ENCODE assay signal across 22 mouse cellular contexts in genomic region chr12:57500246-57500645, GRCm38 (mm10). TPM values are rescaled to one million over a fixed set of nuclear protein-coding genes. Genes with fewer than 3 reads are reported as not detected.
DNase-seq lines count a peak whose midpoint lies in the region; ATAC-seq and TF ChIP-seq lines count a peak whose summit lies in the region.
"Had no signal": no experiment of that assay in that cellular context is flagged by ENCODE, and none has a peak within 500 bp of the region (broad histone marks: within the 10 kb centered on the region; RNA-seq: fewer than 3 reads in every experiment).

No protein-coding gene starts in this region.

- peak; percentile 62 for DNase-seq in embryonic facial prominence, embryonic 14.5 days (ENCODE audit: low spot score)
- no peak for DNase-seq in embryonic facial prominence, embryonic 10.5 days (ENCODE audit: low spot score)
- DNase-seq in lung, embryonic 14.5 days, result peak; percentile 17
- DNase-seq in lung, adult 2 months, result no peak
- peak; percentile 43 for DNase-seq in Patski (ENCODE audit: low read depth, low spot score)
- peak; percentile 9 for DNase-seq in mesoderm, embryonic 11.5 days (ENCODE audit: low read depth, low spot score)
- DNase-seq in adrenal gland, adult (ENCODE audit: inconsistent age in 2 of 2, low spot score in 1 of 2), result no peak
- DNase-seq in thymus, postnatal 25 days, result no peak
- DNase-seq: adrenal gland, adult 2 months; adrenal gland, postnatal 10 days; adrenal gland, postnatal 25 days; cerebellum, adult 11 months; cerebellum, adult 2 months; cerebellum, adult 9-10 months; cerebellum, postnatal 10 days; cerebellum, postnatal 25 days; forebrain, postnatal 0 days had no signal

- H3K27me3 ChIP-seq in embryonic facial prominence, embryonic 14.5 days (replicated peaks; ENCODE audit: control insufficient read depth, insufficient read depth, low read length), result no peaks in the 10 kb centered on the region
- H3K27me3 ChIP-seq in embryonic facial prominence, embryonic 10.5 days (replicated peaks; ENCODE audit: low read depth, poor library complexity, severe bottlenecking), result no peaks in the 10 kb centered on the region
- H3K27me3 ChIP-seq in lung, embryonic 14.5 days (ENCODE audit: insufficient read depth, low read length), result no peaks in the 10 kb centered on the region
- no peaks in the 10 kb centered on the region for H3K27me3 ChIP-seq in Patski
- H3K27me3 ChIP-seq: embryonic facial prominence, embryonic 13.5 days; forebrain, embryonic 13.5 days; forebrain, embryonic 15.5 days had no signal

- H3K4me2 ChIP-seq in embryonic facial prominence, embryonic 14.5 days (ENCODE audit: low read depth, low read length), result no peak overlapping the region
- H3K4me2 ChIP-seq in lung, embryonic 14.5 days, result no peak overlapping the region
- H3K4me2 ChIP-seq: embryonic facial prominence, embryonic 13.5 days; forebrain, embryonic 13.5 days; forebrain, embryonic 15.5 days had no signal

- CTCF ChIA-PET in Patski (lab: Charles Lee), result interaction anchor here (0.9 kb wide), 1 partner anchor 9 kb away, joined by 3 read pairs; no protein-coding TSS in a partner anchor

- 51% methylated on average over 7 of the region's 7 CpGs for WGBS in embryonic facial prominence, embryonic 14.5 days
- 88% methylated on average over 7 of the region's 7 CpGs for WGBS in embryonic facial prominence, embryonic 10.5 days
- WGBS in lung, embryonic 14.5 days, result 44% methylated on average over 7 of the region's 7 CpGs
- WGBS in lung, adult 2 months, result 67% methylated on average over 7 of the region's 7 CpGs

- TF ChIP-seq POLR2A in lung, adult 2 months (IDR thresholded peaks at IDR 0.05; ENCODE audit: borderline replicate concordance, extremely low read depth, low read depth, low read length), result no peak

- H3K4me1 ChIP-seq in embryonic facial prominence, embryonic 14.5 days (ENCODE audit: control insufficient read depth, insufficient read depth, low read length), result no peaks in the 10 kb centered on the region
- no peaks in the 10 kb centered on the region for H3K4me1 ChIP-seq in embryonic facial prominence, embryonic 10.5 days
- no peaks in the 10 kb centered on the region; the same call in 1 of the 2 replicates for H3K4me1 ChIP-seq in lung, embryonic 14.5 days (ENCODE audit: insufficient read depth)
- H3K4me1 ChIP-seq in lung, adult 2 months (ENCODE audit: control insufficient read depth, insufficient read depth, low read length), result no peaks in the 10 kb centered on the region
- H3K4me1 ChIP-seq: embryonic facial prominence, embryonic 13.5 days; forebrain, embryonic 13.5 days; forebrain, embryonic 15.5 days had no signal

- no peaks in the 10 kb centered on the region for H3K9me3 ChIP-seq in embryonic facial prominence, embryonic 14.5 days (ENCODE audit: control insufficient read depth, low read length)
- no peaks in the 10 kb centered on the region for H3K9me3 ChIP-seq in embryonic facial prominence, embryonic 10.5 days
- no peaks in the 10 kb centered on the region for H3K9me3 ChIP-seq in lung, embryonic 14.5 days (ENCODE audit: low read depth, low read length)
- H3K9me3 ChIP-seq: embryonic facial prominence, embryonic 13.5 days; forebrain, embryonic 13.5 days; forebrain, embryonic 15.5 days had no signal

- H3K4me3 ChIP-seq in embryonic facial prominence, embryonic 14.5 days (ENCODE audit: low read depth, low read length), result no peak overlapping the region
- H3K4me3 ChIP-seq in embryonic facial prominence, embryonic 10.5 days, result no peak overlapping the region
- H3K4me3 ChIP-seq in lung, embryonic 14.5 days (ENCODE audit: low read depth, low read length), result no peak overlapping the region
- no peak overlapping the region for H3K4me3 ChIP-seq in lung, adult 2 months (replicated peaks; ENCODE audit: extremely low read depth, low read depth, low read length)
- H3K4me3 ChIP-seq: embryonic facial prominence, embryonic 13.5 days; forebrain, embryonic 13.5 days; forebrain, embryonic 15.5 days had no signal

- POLR2A ChIA-PET in Patski (lab: Charles Lee), result interaction anchor here (1.9 kb wide), 1 partner anchor 11 kb away, joined by 5 read pairs; no protein-coding TSS in a partner anchor

- TF ChIP-seq CTCF in lung, embryonic 14.5 days (IDR thresholded peaks at IDR 0.05; ENCODE audit: low read depth), result no peak
- no peak for TF ChIP-seq CTCF in lung, adult 2 months (IDR thresholded peaks at IDR 0.05; ENCODE audit: insufficient read depth, low read length)
- TF ChIP-seq CTCF in Patski (IDR thresholded peaks at IDR 0.05), result no peak

- H3K9ac ChIP-seq in embryonic facial prominence, embryonic 14.5 days (ENCODE audit: low read depth, low read length), result no peak overlapping the region
- no peak overlapping the region for H3K9ac ChIP-seq in lung, embryonic 14.5 days
- H3K9ac ChIP-seq: embryonic facial prominence, embryonic 13.5 days; forebrain, embryonic 13.5 days; forebrain, embryonic 15.5 days; forebrain, postnatal 0 days had no signal

- no peak for ATAC-seq in embryonic facial prominence, embryonic 14.5 days (ENCODE audit: low read depth)
- ATAC-seq in lung, embryonic 14.5 days (ENCODE audit: insufficient read depth), result no peak
- ATAC-seq in Patski, result peak; percentile 51
- ATAC-seq: forebrain, embryonic 13.5 days; forebrain, embryonic 15.5 days; forebrain, postnatal 0 days had no signal

- no peaks in the 10 kb centered on the region for H3K36me3 ChIP-seq in embryonic facial prominence, embryonic 14.5 days (ENCODE audit: control insufficient read depth, insufficient read depth, low read length)
- H3K36me3 ChIP-seq in embryonic facial prominence, embryonic 10.5 days (replicated peaks), result no peaks in the 10 kb centered on the region
- H3K36me3 ChIP-seq in lung, embryonic 14.5 days (ENCODE audit: insufficient read depth), result no peaks in the 10 kb centered on the region
- H3K36me3 ChIP-seq: embryonic facial prominence, embryonic 13.5 days; forebrain, embryonic 15.5 days had no signal

- in situ Hi-C loops in Patski (cut with MboI; ENCODE audit: low pct_unique_long_range_greater_than_20kb), result no loop called here

- no peak overlapping the region for H3K27ac ChIP-seq in embryonic facial prominence, embryonic 14.5 days (replicated peaks; ENCODE audit: low read depth, low read length)
- no peak overlapping the region for H3K27ac ChIP-seq in embryonic facial prominence, embryonic 10.5 days (replicated peaks)
- no peak overlapping the region for H3K27ac ChIP-seq in lung, embryonic 14.5 days (ENCODE audit: low read depth)
- H3K27ac ChIP-seq: embryonic facial prominence, embryonic 13.5 days; forebrain, embryonic 13.5 days; forebrain, embryonic 15.5 days had no signal

RNA-seq across cellular contexts. Expression of gene Foxa1, which starts 46.5 kb away (rescaled TPM):
- polyA plus RNA-seq in embryonic facial prominence, embryonic 14.5 days (2014; fragmentation: Nextera tagmentation; extraction: Ambion mirVana), result 2.3 and 3.2 TPM in 2 replicates
- polyA plus RNA-seq in embryonic facial prominence, embryonic 10.5 days (2016; fragmentation: Nextera tagmentation; extraction: Ambion mirVana), result 0.49 and 0.72 TPM in 2 replicates
- polyA plus RNA-seq in lung, embryonic 14.5 days (2014; fragmentation: Nextera tagmentation; extraction: Ambion mirVana), result 21.1 and 22.5 TPM in 2 replicates
- polyA plus RNA-seq in lung, adult 2 months (2012; rRNA removed), result 28.5 and 31.1 TPM in 2 replicates
- polyA plus RNA-seq in Patski (2021), result 0.80 TPM
- polyA plus RNA-seq: C2C12; cortical plate, adult 2 months had no signal

Comparison
In these comparisons a context has a peak if more than half of its experiments do, and no peak if none do; other contexts are left out.
1. DNase-seq: peak in embryonic facial prominence, embryonic 14.5 days (single experiment), lung, embryonic 14.5 days (single experiment), Patski (single experiment) and mesoderm, embryonic 11.5 days (single experiment); none in embryonic facial prominence, embryonic 10.5 days (single experiment), lung, adult 2 months (single experiment), adrenal gland, adult (0 of 2) and thymus, postnatal 25 days (single experiment).